Mouse (Mus musculus) testis, adult 2 months (tissue): ENCODE measurements at regions not wholly inside any gene's neighbourhood (a gene's known extent, or its start where the extent isn't known, plus 50 kb on each side); places are given as distances from the start of the nearest gene placed in this dataset.
"Not testable (repeated sequence)": the region's sequence is repeated elsewhere in the genome, so short reads cannot be mapped to it uniquely, and the experiment has no call there.

Experiments
- H3K27ac ChIP-seq: fragments of 200-500 bp; 2 replicates; pipeline ENCODE4 v1.5.1; 2012; ENCODE audit warnings: low read depth, low read length; ENCODE audit not compliant: control insufficient read depth, insufficient read depth
- H3K27me3 ChIP-seq: fragments of 200-500 bp; 2 replicates; pipeline ENCODE4 v1.6.1; 2012; ENCODE audit warnings: mild to moderate bottlenecking, low read length, moderate library complexity; ENCODE audit not compliant: control insufficient read depth, insufficient read depth
- H3K36me3 ChIP-seq: fragments of 200-500 bp; 2 replicates; pipeline ENCODE4 v1.6.1; 2012; ENCODE audit warnings: mild to moderate bottlenecking, low read length; ENCODE audit not compliant: control insufficient read depth, insufficient read depth
- H3K4me1 ChIP-seq: fragments of 200-500 bp; 2 replicates; pipeline ENCODE4 v1.6.1; 2012; ENCODE audit warnings: low read length; ENCODE audit not compliant: control insufficient read depth, insufficient read depth
- H3K4me3 ChIP-seq: fragments of 200-500 bp; 2 replicates; pipeline ENCODE4 v1.5.1; 2012; ENCODE audit warnings: low read depth, mild to moderate bottlenecking, low read length, moderate library complexity, mixed read lengths; ENCODE audit not compliant: control insufficient read depth
- CTCF ChIP-seq: fragments of 200-500 bp; IDR thresholded peaks from 2 replicates; pipeline ENCODE4 v1.5.1; 2012; ENCODE audit warnings: low read depth, mild to moderate bottlenecking, inconsistent platforms, low read length, moderate library complexity; ENCODE audit not compliant: control insufficient read depth, insufficient read depth, insufficient replicate concordance
- POLR2A ChIP-seq: fragments of 200-500 bp; IDR thresholded peaks from 2 replicates; pipeline ENCODE4 v1.6.1; 2012; ENCODE audit warnings: low read depth, mild to moderate bottlenecking, inconsistent platforms, low read length, moderate library complexity; ENCODE audit not compliant: control insufficient read depth

- peaks cover 4% of the 10 kb centered on the region; the same call in 1 of the 2 replicates for H3K4me1 ChIP-seq
- H3K4me3 ChIP-seq: no peak overlapping the region
- H3K27ac ChIP-seq: no peak overlapping the region
- H3K36me3 ChIP-seq: no peaks in the 10 kb centered on the region
- H3K27me3 ChIP-seq: no peaks in the 10 kb centered on the region
- TF ChIP-seq CTCF: no peak
- no peak for TF ChIP-seq POLR2A
Observed at GRCm38 (mm10) chr15:5953106-5953505, 346.5 kb upstream of the Dab2 start.

- Histone ChIP-seq H3K36me3 (no peaks in the 10 kb centered on the region), H3K27me3 (no peaks in the 10 kb centered on the region), H3K27ac (no peak overlapping the region), H3K4me3 (no peak overlapping the region), H3K4me1 (no peaks in the 10 kb centered on the region)
- TF ChIP-seq CTCF (no peak), POLR2A (no peak)
Observed at GRCm38 (mm10) chr15:5991351-5992065, 308.1 kb upstream of the Dab2 start.

- H3K4me3 ChIP-seq, H3K4me1 ChIP-seq, H3K27me3 ChIP-seq, H3K36me3 ChIP-seq, H3K27ac ChIP-seq: not testable (repeated sequence)
Observed at GRCm38 (mm10) chr15:5992146-5992545, 307.4 kb upstream of the Dab2 start.

GRCm38 (mm10) chr15:6000816-6001215, 298.8 kb upstream of the Dab2 start:
- Histone ChIP-seq H3K4me1 (no peaks in the 10 kb centered on the region), H3K27ac (no peak overlapping the region), H3K4me3 (no peak overlapping the region), H3K36me3 (no peaks in the 10 kb centered on the region), H3K27me3 (no peaks in the 10 kb centered on the region)
- TF ChIP-seq POLR2A (no peak), CTCF (no peak)

- Histone ChIP-seq H3K4me1 (no peaks in the 10 kb centered on the region), H3K27ac (no peak overlapping the region), H3K27me3 (no peaks in the 10 kb centered on the region), H3K36me3 (no peaks in the 10 kb centered on the region), H3K4me3 (no peak overlapping the region)
- TF ChIP-seq POLR2A (no peak), CTCF (no peak)
Observed at GRCm38 (mm10) chr15:6001394-6001793, 298.2 kb upstream of the Dab2 start.

GRCm38 (mm10) chr15:6014982-6015381, 284.6 kb upstream of the Dab2 start:
- Histone ChIP-seq H3K36me3 (no peaks in the 10 kb centered on the region), H3K27ac (no peak overlapping the region), H3K27me3 (no peaks in the 10 kb centered on the region), H3K4me1 (no peaks in the 10 kb centered on the region), H3K4me3 (no peak overlapping the region)
- TF ChIP-seq POLR2A: no peak
- no peak for TF ChIP-seq CTCF

- TF ChIP-seq CTCF (no peak), POLR2A (no peak)
- no peak overlapping the region for H3K4me3 ChIP-seq
- H3K4me1 ChIP-seq: no peaks in the 10 kb centered on the region
- no peak overlapping the region for H3K27ac ChIP-seq
- no peaks in the 10 kb centered on the region for H3K27me3 ChIP-seq
- H3K36me3 ChIP-seq: no peaks in the 10 kb centered on the region
Observed at GRCm38 (mm10) chr15:6016637-6017049, 282.9 kb upstream of the Dab2 start.

- TF ChIP-seq POLR2A (no peak), CTCF (no peak)
- H3K4me1 ChIP-seq: no peaks in the 10 kb centered on the region
- no peak overlapping the region for H3K27ac ChIP-seq
Observed at GRCm38 (mm10) chr15:6025543-6025942, 274.0 kb upstream of the Dab2 start.

More at GRCm38 (mm10) chr15:6025543-6025942, 274.0 kb upstream of the Dab2 start:
- H3K36me3 ChIP-seq: no peaks in the 10 kb centered on the region
- no peak overlapping the region for H3K4me3 ChIP-seq
- H3K27me3 ChIP-seq: no peaks in the 10 kb centered on the region
